Mouse (Mus musculus) megakaryocyte, embryonic 14.5 days (primary cell): ENCODE data around the gene Exoc3l4. TPM values are rescaled to one million over a fixed set of nuclear protein-coding genes. Genes with fewer than 3 reads are reported as not detected.

Experiments
- H3K27me3 ChIP-seq: replicated peaks from 2 replicates; pipeline ENCODE3; 2012; ENCODE audit warnings: inconsistent platforms
- H3K36me3 ChIP-seq: replicated peaks from 2 replicates; pipeline ENCODE3; 2012; ENCODE audit warnings: low read length, inconsistent platforms, mixed read lengths
- H3K4me1 ChIP-seq: 2 replicates; pipeline ENCODE4 v1.6.1; 2012; ENCODE audit warnings: inconsistent platforms
- H3K4me3 ChIP-seq: replicated peaks from 2 replicates; pipeline ENCODE3; 2012; ENCODE audit warnings: moderate library complexity, mild to moderate bottlenecking, inconsistent platforms
- H3K9me3 ChIP-seq: 2 replicates; pipeline ENCODE4 v1.6.1; 2012; ENCODE audit warnings: inconsistent platforms
- FLI1 ChIP-seq: IDR thresholded peaks from 2 replicates; pipeline ENCODE4 v1.6.1; 2012; ENCODE audit warnings: low read length, inconsistent platforms, mixed read lengths
- GATA1 ChIP-seq: IDR thresholded peaks from 3 replicates; pipeline ENCODE4 v1.6.1; 2012; ENCODE audit warnings: mixed read lengths, low read length, inconsistent platforms, borderline replicate concordance
- polyA plus RNA-seq: library from polyadenylated mRNA; stranded (reverse); fragments of >175 nt; gene quantifications from 2 replicates; pipeline ENCODE4 v1.2.3, GENCODE M21; 2012; ENCODE audit warnings: low replicate concordance; ENCODE audit not compliant: insufficient read depth

Gene Exoc3l4
- polyA plus RNA-seq, 1 experiment: 61.4 TPM

DNA sequence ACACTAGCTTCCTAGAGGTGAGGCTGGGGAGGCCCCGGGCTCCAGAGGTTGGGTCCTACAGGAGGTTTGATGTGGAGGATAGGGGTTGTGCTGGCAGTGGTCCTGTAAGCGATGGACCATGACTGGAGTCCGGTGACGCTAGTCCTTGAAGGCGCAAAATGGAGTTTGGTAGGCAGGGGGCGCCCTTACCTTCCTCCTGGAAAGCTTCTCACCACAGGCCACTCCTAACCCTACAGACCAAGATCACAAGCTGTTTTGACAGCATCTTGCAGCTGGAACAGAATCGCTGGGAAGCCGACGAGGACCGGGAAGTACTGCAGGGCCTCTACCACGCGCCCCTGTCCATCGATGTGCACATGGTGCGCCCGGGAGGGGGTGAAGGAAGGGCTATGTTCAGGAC, 8.4 kb downstream of the Exoc3l4 start:
- Histone ChIP-seq H3K4me3 (peak overlapping the region; percentile 80), H3K36me3 (peaks cover 77% of the 10 kb centered on the region), H3K4me1 (peaks cover 98% of the 10 kb centered on the region), H3K27me3 (peaks cover 65% of the 10 kb centered on the region), H3K9me3 (peaks cover 11% of the 10 kb centered on the region; the same call in 1 of the 2 replicates)
- no peak for TF ChIP-seq FLI1
- no peak for TF ChIP-seq GATA1

DNA sequence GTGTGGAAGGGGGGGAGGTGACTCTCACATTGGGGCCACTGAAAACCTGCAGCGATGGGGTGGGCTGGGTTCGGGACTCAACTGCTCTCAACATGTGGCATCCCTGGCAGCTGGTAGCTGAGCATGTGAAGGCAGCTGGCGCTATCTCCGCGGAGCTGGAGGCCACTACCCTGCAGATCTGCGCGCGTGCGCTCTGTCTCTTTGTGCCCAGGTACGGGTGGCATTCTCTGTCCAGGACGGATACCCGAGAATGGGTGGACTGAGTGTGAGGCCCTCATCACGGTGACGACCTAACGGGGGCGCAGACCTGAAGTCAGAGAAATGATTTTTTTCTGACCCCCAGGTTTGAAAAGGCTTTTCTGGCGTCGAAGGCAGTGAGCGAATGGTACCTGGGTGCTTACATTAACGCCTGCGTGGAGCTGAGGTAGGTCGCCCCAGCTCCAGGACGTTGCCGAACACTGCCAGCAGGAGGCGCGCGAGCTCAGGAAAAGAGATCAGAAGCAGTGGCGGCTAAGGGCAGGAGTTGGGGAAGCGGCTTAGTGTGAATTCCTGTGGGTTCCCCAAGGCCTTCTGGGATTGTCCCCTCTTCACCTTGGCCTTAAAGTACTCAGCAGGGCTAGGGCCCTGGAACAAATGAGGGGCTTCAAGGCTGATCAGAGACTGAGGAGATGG, 9.1 kb downstream of the Exoc3l4 start:
- Histone ChIP-seq H3K4me1 (peaks cover 98% of the 10 kb centered on the region), H3K4me3 (peak overlapping the region; percentile 47), H3K36me3 (peaks cover 83% of the 10 kb centered on the region), H3K27me3 (peaks cover 68% of the 10 kb centered on the region), H3K9me3 (peaks cover 11% of the 10 kb centered on the region; the same call in 1 of the 2 replicates)
- no peak for TF ChIP-seq FLI1
- no peak for TF ChIP-seq GATA1

DNA sequence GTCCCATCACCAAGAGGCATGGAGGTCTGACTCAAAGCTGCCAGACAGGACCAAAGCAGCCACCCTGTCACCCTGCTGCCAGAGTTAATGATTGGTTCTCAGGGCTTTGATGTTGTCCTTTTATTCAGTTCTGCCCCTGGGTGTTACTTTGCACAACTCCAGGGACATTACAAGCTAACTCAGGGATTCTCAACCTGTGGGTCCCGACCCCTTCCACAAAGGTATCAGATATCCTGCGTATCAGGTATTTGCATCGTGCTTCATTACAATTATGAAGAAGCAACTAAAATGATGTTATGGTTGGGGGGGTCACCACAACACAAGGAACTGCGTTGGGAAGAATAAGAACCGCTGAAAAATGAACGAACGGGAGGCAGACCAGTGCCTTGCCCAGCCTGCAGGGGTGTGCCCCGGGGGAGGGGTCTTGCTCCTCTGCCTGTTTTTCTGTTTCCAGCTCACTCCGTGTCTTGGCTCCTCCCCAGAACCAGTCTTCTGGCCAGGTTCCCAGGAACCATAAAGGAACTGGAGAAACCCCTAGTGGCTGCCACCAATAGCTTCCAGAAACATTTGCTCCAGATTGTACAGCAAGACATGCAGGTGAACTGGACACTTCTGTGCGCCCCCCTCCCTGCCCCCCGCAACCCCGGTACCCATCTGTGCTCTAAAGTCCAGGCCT, 10.8 kb downstream of the Exoc3l4 start:
- no peak overlapping the region for H3K4me3 ChIP-seq
- H3K9me3 ChIP-seq: peaks cover 11% of the 10 kb centered on the region; the same call in 1 of the 2 replicates
- H3K4me1 ChIP-seq: peaks cover 98% of the 10 kb centered on the region
- TF ChIP-seq FLI1: no peak
- TF ChIP-seq GATA1: no peak
- peaks cover 91% of the 10 kb centered on the region for H3K36me3 ChIP-seq
- H3K27me3 ChIP-seq: peaks cover 64% of the 10 kb centered on the region

DNA sequence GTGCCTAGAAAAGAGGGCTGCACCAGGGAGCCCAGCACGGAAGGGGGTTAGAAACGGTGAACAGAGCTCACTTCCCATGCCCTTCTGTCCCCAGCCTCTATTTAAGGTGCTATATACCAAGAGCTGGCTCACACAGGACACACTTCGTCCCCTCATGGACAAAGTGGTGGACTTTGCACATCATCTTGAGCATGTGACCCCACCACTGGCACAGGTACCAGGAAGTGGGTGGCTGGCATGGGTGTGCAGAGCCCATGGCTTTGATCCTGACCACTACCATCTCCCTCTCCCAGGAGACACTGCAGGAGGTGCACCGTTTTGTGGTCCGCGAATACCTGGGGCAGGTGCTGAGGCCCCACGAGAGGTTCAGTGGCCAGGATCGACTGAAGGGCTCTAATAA, 11.5 kb downstream of the Exoc3l4 start:
- Histone ChIP-seq H3K27me3 (peaks cover 58% of the 10 kb centered on the region), H3K4me3 (peak overlapping the region; percentile 64), H3K4me1 (peaks cover 98% of the 10 kb centered on the region)

DNA sequence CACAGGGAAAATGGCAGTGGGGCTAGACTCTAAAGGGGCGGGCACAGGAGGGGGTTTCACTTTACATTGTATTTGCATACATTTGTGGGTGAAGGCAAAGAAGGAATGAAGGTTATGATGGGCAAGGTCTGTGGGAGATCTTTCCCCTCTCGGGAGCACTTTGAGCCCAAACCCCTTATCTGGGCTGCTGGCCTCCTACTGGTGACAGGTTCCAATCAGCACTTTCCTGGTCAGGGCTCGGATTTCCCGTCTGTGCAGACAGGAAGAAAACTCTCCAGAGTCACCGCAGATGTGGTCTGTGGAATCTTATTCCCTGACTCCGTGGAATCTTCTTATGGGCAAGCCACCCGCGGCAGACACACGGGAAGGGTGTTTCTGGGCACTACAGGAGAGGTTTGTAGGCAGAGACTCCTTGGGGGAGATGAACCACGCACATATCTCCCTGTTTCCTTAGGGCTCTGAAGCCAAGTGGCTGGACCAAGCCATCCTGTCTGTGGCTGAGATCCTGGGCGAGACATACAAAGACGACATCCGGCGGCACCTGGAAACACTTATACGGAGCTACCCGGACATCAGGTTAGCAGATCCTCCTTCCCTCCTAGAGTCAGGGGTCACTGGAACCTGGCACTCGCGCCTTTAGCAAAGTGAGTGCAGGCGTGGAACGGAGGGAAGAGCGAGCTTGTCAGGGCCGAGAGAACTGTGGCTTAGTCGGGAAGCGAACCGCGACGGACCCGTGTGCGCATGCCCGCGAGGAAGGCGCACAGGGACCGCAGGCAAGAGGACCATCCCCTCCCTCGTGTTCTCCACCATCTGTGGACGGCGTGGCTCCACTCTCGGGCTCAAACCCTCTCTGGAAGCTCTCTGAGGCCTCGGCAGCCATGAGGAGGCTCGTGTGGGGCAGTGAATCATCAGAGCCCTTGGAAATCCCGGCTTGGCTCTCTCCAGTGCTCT, 12.4 kb downstream of the Exoc3l4 start:
- peaks cover 50% of the 10 kb centered on the region for H3K27me3 ChIP-seq
- H3K9me3 ChIP-seq: peaks cover 2% of the 10 kb centered on the region; the same call in 1 of the 2 replicates
- H3K4me1 ChIP-seq: peaks cover 98% of the 10 kb centered on the region
- peaks cover 78% of the 10 kb centered on the region for H3K36me3 ChIP-seq
- TF ChIP-seq FLI1 (no peak), GATA1 (no peak)
- peak overlapping the region; percentile 90 for H3K4me3 ChIP-seq

More for the DNA sequence above, 11.5 kb downstream of the Exoc3l4 start:
- Histone ChIP-seq H3K9me3 (peaks cover 9% of the 10 kb centered on the region; the same call in 1 of the 2 replicates), H3K36me3 (peaks cover 87% of the 10 kb centered on the region)
- TF ChIP-seq FLI1 (no peak), GATA1 (no peak)

DNA sequence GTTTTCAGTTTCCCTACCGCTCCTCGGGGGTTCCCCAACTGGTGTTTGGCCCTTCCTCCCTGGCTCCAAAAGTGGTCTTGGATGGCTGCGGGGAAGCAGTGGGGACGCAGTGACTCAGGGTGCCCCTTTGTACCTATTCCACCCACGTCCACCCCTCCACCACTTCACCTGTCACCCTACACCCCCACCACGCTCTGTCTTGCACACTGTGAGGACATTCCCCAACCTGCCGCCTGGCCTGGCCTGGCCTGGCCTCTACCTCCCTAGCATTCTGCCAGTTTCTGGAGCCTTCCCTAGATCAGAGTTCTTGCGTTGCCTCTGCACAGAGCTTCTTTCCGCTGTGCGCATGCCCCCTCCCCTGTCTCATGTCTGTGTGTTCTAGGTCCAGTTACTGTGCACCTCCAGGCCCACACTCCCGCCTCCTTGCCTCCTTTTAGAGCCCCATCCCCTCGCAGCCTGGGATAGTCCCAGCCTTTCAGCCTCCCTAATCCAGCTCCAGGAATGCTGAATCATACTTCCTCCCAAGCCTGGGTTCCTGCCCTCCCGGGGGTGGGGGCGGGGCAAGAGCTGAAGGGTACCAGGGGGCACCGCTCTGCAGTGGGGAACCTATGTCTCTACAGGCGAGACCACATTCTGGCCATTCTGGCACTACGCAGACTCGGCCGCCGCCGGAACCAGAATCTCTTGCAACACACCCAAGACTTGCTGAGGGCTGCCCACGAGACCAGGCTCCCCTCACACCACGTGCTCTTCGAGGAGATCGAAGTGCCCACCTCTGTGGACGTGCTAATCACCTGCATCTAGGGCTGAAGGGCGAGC, 13.4 kb downstream of the Exoc3l4 start:
- TF ChIP-seq GATA1 (no peak), FLI1 (no peak)
- H3K27me3 ChIP-seq: peaks cover 47% of the 10 kb centered on the region
- peak overlapping the region; percentile 90 for H3K4me3 ChIP-seq
- H3K9me3 ChIP-seq: peaks cover 2% of the 10 kb centered on the region; the same call in 1 of the 2 replicates
- H3K36me3 ChIP-seq: peaks cover 71% of the 10 kb centered on the region
- H3K4me1 ChIP-seq: peaks cover 98% of the 10 kb centered on the region

DNA sequence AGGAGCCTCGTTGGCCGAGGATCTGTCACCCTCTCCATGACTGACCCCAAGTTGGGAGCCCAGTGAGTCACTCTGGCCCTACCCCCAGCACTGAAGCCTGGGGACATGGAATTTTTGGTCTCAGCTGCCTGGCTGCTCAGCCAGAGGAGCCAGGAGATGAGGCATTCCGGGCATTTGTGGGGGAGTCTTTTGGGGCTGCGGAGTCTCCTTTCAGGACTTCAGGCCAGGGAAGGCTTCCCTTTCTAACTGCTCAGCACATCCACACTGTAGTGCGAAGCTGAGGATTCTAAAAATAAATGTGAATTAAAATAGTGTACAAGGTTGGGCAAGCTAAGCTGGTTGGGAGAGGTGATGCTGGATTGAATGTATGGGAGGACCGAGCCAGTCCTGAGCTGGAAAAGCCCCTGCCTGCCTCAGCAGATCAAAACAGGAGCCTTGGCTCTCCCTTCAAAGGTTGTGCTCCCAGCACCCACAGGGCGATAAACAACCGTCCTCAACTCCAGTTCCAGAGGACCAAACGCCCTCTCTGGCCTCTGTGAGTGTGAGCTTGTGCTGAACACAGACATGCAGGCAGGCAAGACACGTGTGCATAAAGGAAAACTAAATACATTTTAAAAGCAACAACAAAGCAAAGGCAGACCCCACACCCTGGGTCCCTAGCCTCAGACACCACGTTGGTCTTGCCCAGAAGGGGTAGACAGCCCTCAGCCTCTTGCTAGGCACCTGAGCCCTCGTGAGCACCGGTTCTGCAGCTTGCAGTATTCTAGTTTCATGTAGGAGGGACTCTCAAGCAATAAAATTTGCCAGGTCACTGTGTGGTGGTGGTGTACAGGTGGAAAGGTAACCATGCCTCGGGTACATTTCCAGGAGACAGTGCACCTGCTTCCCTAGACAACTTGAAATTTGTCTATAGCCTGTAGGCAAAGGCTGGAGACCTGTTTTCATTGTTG, 14.3 kb downstream of the Exoc3l4 start:
- no peak for TF ChIP-seq FLI1
- H3K9me3 ChIP-seq: peaks cover 2% of the 10 kb centered on the region; the same call in 1 of the 2 replicates
- H3K4me1 ChIP-seq: peaks cover 98% of the 10 kb centered on the region
- H3K36me3 ChIP-seq: peaks cover 62% of the 10 kb centered on the region
- peaks cover 41% of the 10 kb centered on the region for H3K27me3 ChIP-seq
- peak overlapping the region; percentile 90 for H3K4me3 ChIP-seq

DNA sequence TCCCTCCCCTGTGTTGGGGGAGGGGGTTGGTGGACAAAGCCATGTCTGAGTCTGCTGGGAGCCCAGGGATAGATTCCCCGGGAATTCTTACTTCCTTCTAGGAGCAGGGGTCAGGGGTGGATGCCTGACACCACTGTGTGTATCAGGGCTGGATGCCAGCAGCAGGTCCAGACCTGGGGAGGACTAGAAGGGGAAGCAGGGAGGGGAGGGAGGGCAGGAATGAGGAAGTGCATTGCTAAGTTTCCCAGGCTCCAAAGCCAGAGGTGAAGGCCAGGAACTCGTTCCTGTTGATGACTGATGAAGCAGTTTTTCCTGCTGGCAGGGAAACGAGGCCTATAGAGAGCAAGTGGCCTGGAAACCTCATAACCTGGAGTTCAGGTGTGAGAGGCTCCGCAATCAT, 15.3 kb downstream of the Exoc3l4 start:
- H3K4me1 ChIP-seq: peaks cover 100% of the 10 kb centered on the region
- peaks cover 1% of the 10 kb centered on the region; the same call in 1 of the 2 replicates for H3K9me3 ChIP-seq
- H3K27me3 ChIP-seq: peaks cover 39% of the 10 kb centered on the region
- peaks cover 59% of the 10 kb centered on the region for H3K36me3 ChIP-seq
- H3K4me3 ChIP-seq: no peak overlapping the region
- TF ChIP-seq GATA1 (no peak), FLI1 (no peak)
